In the genomic region with DNA sequence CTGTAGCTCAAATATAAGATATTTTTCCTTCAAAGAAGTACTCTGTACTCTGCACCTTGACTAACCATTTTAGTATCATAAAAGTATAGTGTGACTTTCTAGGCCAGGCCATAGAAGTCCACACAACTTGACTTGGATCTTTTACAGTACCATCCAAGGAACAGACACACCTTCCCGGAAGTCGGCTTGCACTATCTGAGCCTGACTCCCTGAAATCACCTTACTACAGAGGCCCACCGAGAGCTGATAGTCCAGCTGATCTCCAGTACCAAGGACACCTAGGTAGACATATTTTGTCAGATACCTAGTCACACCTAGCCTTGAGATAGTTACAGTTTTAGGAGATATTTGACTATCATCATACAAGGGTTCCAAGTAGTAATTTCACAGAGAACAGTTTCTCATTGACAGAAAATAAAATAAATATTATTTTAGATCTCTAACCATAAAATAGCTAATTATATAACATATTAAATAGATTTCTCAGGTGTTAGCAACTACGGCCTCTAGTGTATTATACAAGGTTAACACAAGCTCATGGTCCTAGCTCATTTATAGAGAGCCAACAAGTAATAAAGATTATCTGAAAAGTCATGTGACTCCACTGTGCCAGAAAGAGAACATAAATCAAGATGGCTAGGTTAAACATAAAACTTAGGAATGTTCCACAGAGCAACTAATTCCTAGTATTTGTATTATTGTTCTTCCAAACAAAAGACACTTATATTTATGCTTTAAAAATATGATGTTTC, we compare ENCODE assay signal across 20 mouse cellular contexts.
"Had no signal": no experiment of that assay in that cellular context is flagged by ENCODE, and none has a peak within 500 bp of the region (broad histone marks: within the 10 kb centered on the region; RNA-seq: fewer than 3 reads in every experiment).

No protein-coding gene starts in this region.

- H3K36me3 ChIP-seq: lung, embryonic 15.5 days; midbrain, embryonic 10.5 days; midbrain, embryonic 12.5 days; neural tube, embryonic 13.5 days; neural tube, embryonic 15.5 days; stomach, embryonic 15.5 days had no signal

- H3K4me2 ChIP-seq: lung, embryonic 15.5 days; midbrain, embryonic 12.5 days; neural tube, embryonic 13.5 days; neural tube, embryonic 15.5 days; stomach, embryonic 15.5 days had no signal

- H3K9me3 ChIP-seq: lung, embryonic 15.5 days; midbrain, embryonic 10.5 days; midbrain, embryonic 12.5 days; neural tube, embryonic 13.5 days; neural tube, embryonic 15.5 days; stomach, embryonic 15.5 days had no signal

- H3K4me1 ChIP-seq: lung, embryonic 15.5 days; midbrain, embryonic 10.5 days; midbrain, embryonic 12.5 days; neural tube, embryonic 13.5 days; neural tube, embryonic 15.5 days; stomach, embryonic 15.5 days had no signal

- ATAC-seq: liver, postnatal 0 days; midbrain, embryonic 16.5 days had no signal

- H3K4me3 ChIP-seq: lung, embryonic 15.5 days; midbrain, embryonic 10.5 days; midbrain, embryonic 12.5 days; myocyte; neural tube, embryonic 13.5 days; neural tube, embryonic 15.5 days; stomach, embryonic 15.5 days had no signal

- H3K27ac ChIP-seq: lung, embryonic 15.5 days; midbrain, embryonic 10.5 days; midbrain, embryonic 12.5 days; neural tube, embryonic 13.5 days; neural tube, embryonic 15.5 days; stomach, embryonic 15.5 days; stomach, postnatal 0 days had no signal

- H3K27me3 ChIP-seq: lung, embryonic 15.5 days; midbrain, embryonic 12.5 days; neural tube, embryonic 13.5 days; neural tube, embryonic 15.5 days; stomach, embryonic 15.5 days had no signal

- DNase-seq: liver, postnatal 0 days; lung, adult 2 months; lung, postnatal 10 days; lung, postnatal 4 days; midbrain, embryonic 14.5 days; right cerebral cortex, adult 18-20 months; right cerebral cortex, postnatal 25 days; right cerebral cortex, postnatal 4 days; thymus, adult 2 months; thymus, postnatal 14 days; thymus, postnatal 36 days had no signal

- H3K9ac ChIP-seq: liver, postnatal 0 days; lung, embryonic 15.5 days; midbrain, embryonic 12.5 days; neural tube, embryonic 13.5 days; neural tube, embryonic 15.5 days; stomach, embryonic 15.5 days had no signal
